Mouse (Mus musculus) thymus, adult 2 months (tissue): Measurements from ENCODE around the gene Pltp.

Experiments
- CTCF ChIP-seq: fragments of 200-500 bp; IDR thresholded peaks from 2 replicates; pipeline ENCODE4 v1.5.1; 2012; ENCODE audit warnings: mild to moderate bottlenecking, control low read depth, low read length, moderate library complexity, borderline replicate concordance; ENCODE audit not compliant: control insufficient read depth, poor library complexity, insufficient read depth; ENCODE audit errors: extremely low read depth
- POLR2A ChIP-seq: fragments of 200-500 bp; IDR thresholded peaks from 2 replicates; pipeline ENCODE4 v1.6.1; 2012; ENCODE audit warnings: mild to moderate bottlenecking, low read length, control low read depth, moderate library complexity; ENCODE audit not compliant: control insufficient read depth, poor library complexity, insufficient read depth; ENCODE audit errors: extremely low read depth

DNA sequence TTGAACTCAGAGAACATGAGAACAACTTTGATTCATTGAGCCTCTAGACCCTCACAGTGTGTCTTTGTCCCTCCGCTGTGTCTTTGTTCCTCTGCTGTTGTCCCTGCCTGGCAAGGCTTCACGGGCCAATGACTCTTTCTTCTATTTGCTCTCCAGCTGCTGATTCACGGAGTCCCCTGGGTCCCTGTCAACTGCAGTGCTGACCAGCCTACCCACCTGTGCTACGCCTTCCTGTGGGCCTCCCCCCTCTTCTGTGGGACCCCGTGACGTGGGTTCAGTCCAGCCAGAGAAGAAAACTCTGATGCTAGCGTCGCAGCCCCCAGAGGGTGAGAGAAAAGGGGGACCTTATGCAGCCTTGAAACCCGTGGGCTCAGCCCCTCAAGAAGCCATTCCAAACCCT, 25.1 kb upstream of the Pltp start:
- TF ChIP-seq CTCF (no peak), POLR2A (no peak)
